Mouse (Mus musculus) heart, postnatal 0 days (tissue): Measurements from ENCODE around the gene BC052040.

Source experiments
- CTCF ChIP-seq: IDR thresholded peaks from 2 replicates; pipeline ENCODE4 v1.5.1; 2016; ENCODE audit warnings: antibody characterized with exemption, control low read depth, low read depth
- EP300 ChIP-seq: IDR thresholded peaks from 2 replicates; pipeline ENCODE4 v1.6.1; 2016; ENCODE audit warnings: antibody characterized with exemption, low read depth

- TF ChIP-seq CTCF (no peak), EP300 (no peak)
These were observed 39.0 kb upstream of the BC052040 start for GRCm38 (mm10) chr2:115542401-115543123.
